Mouse (Mus musculus) intestine, embryonic 14.5 days (tissue): Measurements from ENCODE around the gene Tomm34. TPM values are rescaled to one million over a fixed set of nuclear protein-coding genes. Genes with fewer than 3 reads are reported as not detected.

ENCODE experiments used
- ATAC-seq: fragments of 200-750 bp; cut with Nextera tagmentation; replicated peaks from 2 replicates; pipeline ENCODE4 v1.8.0; 2017; ENCODE audit warnings: low read depth, moderate number of reproducible peaks, moderate TSS enrichment, moderate library complexity; ENCODE audit not compliant: low FRiP score, low TSS enrichment
- DNase-seq: peaks from one replicate; pipeline ENCODE4 v3.0.0-alpha.2; 2018; ENCODE audit warnings: low spot score
- H3K27ac ChIP-seq: fragments of 300-500 bp; sonication (generic); 2 replicates; pipeline ENCODE4 v1.5.1; 2014; ENCODE audit warnings: low read depth, mild to moderate bottlenecking, control low read depth
- H3K27me3 ChIP-seq: fragments of 300-500 bp; sonication (generic); replicated peaks from 2 replicates; pipeline ENCODE4 v1.6.1; 2014; ENCODE audit warnings: low read length, control low read depth; ENCODE audit not compliant: control insufficient read depth, insufficient read depth
- H3K36me3 ChIP-seq: fragments of 300-500 bp; sonication (generic); 2 replicates; pipeline ENCODE4 v1.6.1; 2014; ENCODE audit warnings: low read length, control low read depth; ENCODE audit not compliant: control insufficient read depth, insufficient read depth
- H3K4me1 ChIP-seq: fragments of 300-500 bp; sonication (generic); replicated peaks from 2 replicates; pipeline ENCODE4 v1.6.1; 2014; ENCODE audit warnings: low read length, control low read depth, mixed read lengths; ENCODE audit not compliant: control insufficient read depth, insufficient read depth
- H3K4me2 ChIP-seq: fragments of 300-500 bp; sonication (generic); 2 replicates; pipeline ENCODE4 v1.6.1; 2014; ENCODE audit warnings: low read length
- H3K4me3 ChIP-seq: fragments of 300-500 bp; sonication (generic); 2 replicates; pipeline ENCODE4 v1.5.1; 2014; ENCODE audit warnings: low read depth, low read length, control low read depth, mixed read lengths
- H3K9ac ChIP-seq: fragments of 300-500 bp; sonication (generic); 2 replicates; pipeline ENCODE4 v1.6.1; 2014; ENCODE audit warnings: mild to moderate bottlenecking, low read length
- H3K9me3 ChIP-seq: fragments of 300-500 bp; sonication (generic); 2 replicates; pipeline ENCODE4 v1.6.1; 2016; ENCODE audit warnings: low read length, control low read depth; ENCODE audit not compliant: control insufficient read depth
- WGBS: fragments of 180-500 bp; shearing (Covaris S2); extraction: QIAGEN DNeasy Blood & Tissue Kit; methylation state at CpG from one replicate; pipeline ENCODE4 v1.1.7; 2014; 5-methylcytosine and 5-hydroxymethylcytosine counted together
- polyA plus RNA-seq: library from polyadenylated mRNA; unstranded; fragments of >200 nt; fragmentation: Nextera tagmentation; extraction: Ambion mirVana; gene quantifications from 2 replicates; pipeline ENCODE4 v1.2.1, GENCODE M21; 2014

The Tomm34 gene
- polyA plus RNA-seq, 1 experiment from 2014 or later: 65.9 TPM

DNA sequence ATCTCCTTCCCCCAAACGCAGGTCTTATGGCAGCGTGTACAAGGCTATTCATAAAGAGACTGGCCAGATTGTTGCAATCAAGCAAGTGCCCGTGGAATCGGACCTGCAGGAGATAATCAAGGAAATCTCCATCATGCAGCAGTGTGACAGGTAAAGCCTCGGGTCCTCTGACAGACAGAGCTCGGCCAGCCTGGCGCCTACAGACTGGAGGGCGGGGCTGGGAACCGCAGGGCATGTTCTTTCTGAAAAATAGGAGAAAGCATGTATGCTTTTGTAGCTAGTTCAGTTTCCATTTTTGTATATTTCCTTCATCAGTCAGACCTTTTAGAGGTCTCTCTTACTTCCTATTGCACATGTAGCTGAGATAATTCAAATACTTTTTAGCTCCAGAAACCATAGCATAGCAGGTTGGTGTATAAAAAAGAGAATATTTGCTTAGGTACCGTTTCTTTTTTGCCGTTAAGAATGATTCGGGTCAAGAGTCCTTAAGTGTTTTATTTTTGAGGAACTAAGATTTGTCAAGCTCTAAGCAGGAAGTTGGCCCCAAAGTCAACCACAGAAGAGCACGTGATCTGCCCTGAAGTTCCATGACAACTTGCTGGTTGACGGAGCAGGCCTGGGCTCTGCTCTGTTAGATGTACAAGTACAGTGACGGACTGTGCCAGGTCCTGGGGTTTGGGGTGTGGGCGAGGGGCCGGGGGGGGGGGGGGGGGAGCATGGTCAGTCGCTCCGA lies 12.8 kb upstream of the Tomm34 start:
- DNase-seq (no peak), ATAC-seq (no peak; the same call in 1 of the 2 replicates)
- H3K9me3 ChIP-seq: no peaks in the 10 kb centered on the region
- no peak overlapping the region for H3K9ac ChIP-seq
- no peaks in the 10 kb centered on the region for H3K27me3 ChIP-seq
- H3K4me2 ChIP-seq: no peak overlapping the region
- WGBS: 87% methylated on average over 18 of the region's 19 CpGs
- H3K36me3 ChIP-seq: peaks cover 88% of the 10 kb centered on the region
- H3K4me3 ChIP-seq: no peak overlapping the region
- no peak overlapping the region for H3K27ac ChIP-seq
- H3K4me1 ChIP-seq: no peaks in the 10 kb centered on the region

DNA sequence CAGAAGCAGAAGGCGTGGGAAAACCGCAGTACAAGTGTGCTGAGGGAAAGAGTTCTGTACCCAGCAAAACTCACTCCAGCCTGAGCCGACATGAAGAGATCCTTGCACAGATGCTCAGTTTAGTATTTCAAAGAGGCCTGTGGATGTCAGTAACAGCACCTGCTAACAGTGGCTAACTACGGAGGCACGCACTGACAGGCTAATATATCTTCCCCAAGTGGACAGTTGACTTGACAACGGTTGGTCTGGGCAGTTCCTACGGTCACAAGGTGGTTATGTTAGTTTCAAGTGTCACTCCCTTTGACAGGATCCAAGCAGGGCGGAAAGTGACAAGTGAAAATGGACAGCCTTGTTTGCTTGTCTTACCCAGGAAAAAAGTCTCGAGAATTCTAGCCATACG lies 11.2 kb upstream of the Tomm34 start:
- ATAC-seq (no peak), DNase-seq (no peak)
- Histone ChIP-seq H3K4me2 (no peak overlapping the region), H3K27me3 (no peaks in the 10 kb centered on the region), H3K4me3 (no peak overlapping the region), H3K4me1 (no peaks in the 10 kb centered on the region), H3K9ac (no peak overlapping the region), H3K36me3 (peaks cover 73% of the 10 kb centered on the region), H3K27ac (no peak overlapping the region), H3K9me3 (no peaks in the 10 kb centered on the region)
- 85% methylated on average over 10 of the region's 10 CpGs for WGBS

DNA sequence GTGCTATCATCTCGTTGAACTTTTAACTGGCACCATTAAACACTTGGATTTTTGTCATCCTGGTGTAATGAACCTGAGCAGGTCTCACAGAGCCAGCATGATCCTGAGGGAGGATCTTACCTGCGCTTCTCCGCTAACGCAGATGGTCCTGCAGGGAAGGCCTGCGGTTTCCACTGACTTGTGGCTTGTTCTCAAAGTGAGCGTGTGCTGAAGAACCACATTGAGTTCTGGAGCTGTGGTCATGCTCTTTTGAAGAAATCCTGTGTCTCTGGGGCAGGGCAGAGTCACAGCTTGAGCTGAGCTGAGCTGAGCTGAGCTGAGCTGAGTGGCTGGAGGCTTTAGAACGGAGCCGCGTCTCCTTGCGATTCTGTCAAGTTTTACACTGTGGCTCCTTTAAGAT lies 10.6 kb upstream of the Tomm34 start:
- DNase-seq (no peak), ATAC-seq (no peak)
- H3K9ac ChIP-seq: no peak overlapping the region
- H3K4me1 ChIP-seq: no peaks in the 10 kb centered on the region
- H3K27me3 ChIP-seq: no peaks in the 10 kb centered on the region
- no peak overlapping the region for H3K27ac ChIP-seq
- H3K4me2 ChIP-seq: no peak overlapping the region
- 95% methylated on average over 10 of the region's 10 CpGs for WGBS
- no peaks in the 10 kb centered on the region for H3K9me3 ChIP-seq
- H3K36me3 ChIP-seq: peaks cover 67% of the 10 kb centered on the region
- no peak overlapping the region for H3K4me3 ChIP-seq

GRCm38 (mm10) chr2:164079488-164079887 lies 8.5 kb upstream of the Tomm34 start:
- peaks cover 11% of the 10 kb centered on the region for H3K4me1 ChIP-seq
- no peaks in the 10 kb centered on the region for H3K9me3 ChIP-seq
- ATAC-seq: no peak
- WGBS: 84% methylated on average over 6 of the region's 6 CpGs
- H3K27ac ChIP-seq: no peak overlapping the region
- H3K27me3 ChIP-seq: no peaks in the 10 kb centered on the region
- H3K36me3 ChIP-seq: peaks cover 51% of the 10 kb centered on the region
- H3K4me3 ChIP-seq: no peak overlapping the region
- H3K4me2 ChIP-seq: no peak overlapping the region
- DNase-seq: no peak
- no peak overlapping the region for H3K9ac ChIP-seq

DNA sequence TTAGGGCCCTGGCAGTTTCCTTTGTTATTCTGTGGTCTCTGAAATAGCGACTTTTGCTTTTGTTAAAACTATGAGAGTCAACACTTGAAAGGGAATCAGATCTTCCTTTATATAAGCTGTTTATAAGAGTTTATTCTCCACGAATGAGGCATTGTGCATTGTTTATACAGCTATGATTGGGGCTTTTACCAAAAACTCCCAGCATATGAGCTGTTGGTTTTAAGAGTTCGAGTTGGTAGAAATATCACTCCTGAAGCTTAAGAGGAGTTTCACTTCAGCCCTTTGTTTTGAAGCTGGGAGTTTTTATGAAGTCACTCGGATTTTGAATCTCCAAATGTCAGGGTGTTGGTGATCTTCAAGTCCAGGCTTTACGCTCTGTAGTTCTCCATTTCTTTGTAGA lies 6.9 kb upstream of the Tomm34 start:
- ATAC-seq: no peak

DNA sequence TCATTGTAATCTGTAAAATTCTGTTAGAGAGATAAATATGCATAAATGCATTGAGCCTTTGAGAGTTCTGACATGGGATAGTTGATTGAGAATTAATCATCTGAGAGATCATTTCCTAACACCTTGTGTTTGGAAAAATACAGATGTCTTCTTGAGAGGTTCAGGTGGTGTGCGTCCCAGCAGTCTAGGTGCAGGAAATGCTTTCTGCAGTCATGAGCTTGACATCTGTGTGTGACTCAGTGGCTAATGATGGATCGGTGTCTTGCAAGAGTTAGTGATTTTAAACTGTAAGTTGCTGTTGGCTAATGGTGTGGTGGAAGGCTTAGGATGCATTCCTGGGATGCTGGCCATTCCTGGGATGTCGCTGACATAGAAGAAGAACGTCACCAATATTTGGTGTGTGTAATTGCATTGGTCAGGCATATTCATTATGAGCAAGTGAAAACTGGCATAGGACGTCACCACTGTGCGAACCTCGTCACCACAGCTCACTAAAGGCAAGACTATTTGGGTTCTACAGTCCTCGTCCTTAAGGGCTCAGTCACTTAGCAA lies 6.0 kb upstream of the Tomm34 start:
- peaks cover 28% of the 10 kb centered on the region for H3K36me3 ChIP-seq
- H3K4me3 ChIP-seq: no peak overlapping the region
- ATAC-seq: no peak
- H3K9me3 ChIP-seq: no peaks in the 10 kb centered on the region
- no peak for DNase-seq
- H3K27me3 ChIP-seq: no peaks in the 10 kb centered on the region
- no peak overlapping the region for H3K27ac ChIP-seq
- peaks cover 12% of the 10 kb centered on the region for H3K4me1 ChIP-seq
- no peak overlapping the region for H3K4me2 ChIP-seq
- no peak overlapping the region for H3K9ac ChIP-seq
- WGBS: 86% methylated on average over 8 of the region's 8 CpGs

More for the DNA sequence above, 6.9 kb upstream of the Tomm34 start:
- Histone ChIP-seq H3K9ac (no peak overlapping the region), H3K27ac (no peak overlapping the region), H3K27me3 (no peaks in the 10 kb centered on the region), H3K4me2 (no peak overlapping the region), H3K36me3 (peaks cover 36% of the 10 kb centered on the region), H3K4me1 (peaks cover 12% of the 10 kb centered on the region), H3K4me3 (no peak overlapping the region), H3K9me3 (no peaks in the 10 kb centered on the region)
- WGBS: 79% methylated on average over 5 of the region's 5 CpGs
- no peak for DNase-seq

DNA sequence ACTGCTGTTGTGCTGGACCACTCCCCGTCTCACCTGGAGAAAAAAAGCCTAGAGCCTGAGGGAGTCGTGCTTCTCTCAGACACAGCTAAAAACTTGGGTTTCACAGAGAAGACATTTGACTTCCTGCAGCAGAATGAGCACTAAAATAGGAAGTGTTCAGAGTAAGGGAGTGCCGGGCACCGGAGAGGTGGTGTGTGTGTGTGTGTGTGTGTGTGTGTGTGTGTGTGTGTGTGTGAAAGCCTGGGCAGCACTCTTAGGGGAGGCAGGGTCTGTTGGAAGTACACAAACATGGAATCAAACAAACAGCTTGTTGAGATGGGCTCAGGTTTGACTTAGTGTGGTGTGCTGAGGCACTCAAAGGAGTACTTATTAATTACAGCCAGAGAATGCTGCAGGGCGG lies 4.1 kb upstream of the Tomm34 start:
- H3K4me3 ChIP-seq: peak overlapping the region; percentile 96
- peak overlapping the region; percentile 95 for H3K4me2 ChIP-seq
- peaks cover 9% of the 10 kb centered on the region for H3K36me3 ChIP-seq
- DNase-seq: no peak
- H3K27me3 ChIP-seq: no peaks in the 10 kb centered on the region
- no peak for ATAC-seq
- H3K27ac ChIP-seq: no peak overlapping the region
- peak overlapping the region; percentile 60 for H3K9ac ChIP-seq
- H3K9me3 ChIP-seq: no peaks in the 10 kb centered on the region
- peaks cover 12% of the 10 kb centered on the region for H3K4me1 ChIP-seq
- WGBS: 46% methylated on average over 5 of the region's 5 CpGs

GRCm38 (mm10) chr2:164073918-164074578 lies 3.1 kb upstream of the Tomm34 start:
- peak overlapping the region; percentile 95 for H3K4me2 ChIP-seq
- ATAC-seq (peak; percentile 83), DNase-seq (peak; percentile 98)
- WGBS: under 1% methylated on average over 48 of the region's 48 CpGs
- no peaks in the 10 kb centered on the region for H3K36me3 ChIP-seq
- H3K27ac ChIP-seq: 0 out of 2 replicates have a peak overlapping the region, but pooled peaks have one; percentile 6
- H3K4me1 ChIP-seq: peaks cover 21% of the 10 kb centered on the region
- no peaks in the 10 kb centered on the region for H3K9me3 ChIP-seq
- no peaks in the 10 kb centered on the region for H3K27me3 ChIP-seq
- peak overlapping the region; percentile 60 for H3K9ac ChIP-seq
- peak overlapping the region; percentile 96 for H3K4me3 ChIP-seq
